ENCODE assay signal across 17 mouse cellular contexts in genomic region chr3:157884081-157884643, GRCm38 (mm10). TPM values are rescaled to one million over a fixed set of nuclear protein-coding genes. Genes with fewer than 3 reads are reported as not detected.
DNase-seq lines count a peak whose midpoint lies in the region; ATAC-seq lines count a peak whose summit lies in the region.
"Had no signal": no experiment of that assay in that cellular context is flagged by ENCODE, and none has a peak within 500 bp of the region (broad histone marks: within the 10 kb centered on the region; RNA-seq: fewer than 3 reads in every experiment).

No protein-coding gene starts in this region.

- H3K27me3 ChIP-seq in kidney, embryonic 14.5 days (ENCODE audit: control insufficient read depth, insufficient read depth, low read length): no peaks in the 10 kb centered on the region
- H3K27me3 ChIP-seq: limb, embryonic 15.5 days; neural tube, embryonic 13.5 days had no signal

- no peaks in the 10 kb centered on the region for H3K36me3 ChIP-seq in kidney, embryonic 14.5 days (ENCODE audit: control insufficient read depth, insufficient read depth, low read length)
- H3K36me3 ChIP-seq: limb, embryonic 15.5 days; neural tube, embryonic 13.5 days had no signal

- DNase-seq in frontal cortex, postnatal 36 days (ENCODE audit: low spot score in 2 of 2): peak; percentile 8 to 46
- DNase-seq in frontal cortex, postnatal 14 days (ENCODE audit: low spot score in 2 of 2): no peak
- peak; percentile 22 for DNase-seq in urinary bladder, postnatal 14 days (ENCODE audit: low spot score)
- no peak for DNase-seq in urinary bladder, postnatal 25 days (ENCODE audit: low spot score)
- DNase-seq in fibroblast of lung, adult 2 months (ENCODE audit: low read depth): peak; percentile 48
- DNase-seq in telencephalon, adult 2 months (ENCODE audit: low read depth, low spot score): peak; percentile 38
- no peak for DNase-seq in gastrocnemius, postnatal 25 days
- DNase-seq: cerebellum, adult 2 months; embryo, embryonic 11 days; heart, adult 2 months; kidney, adult 18-20 months; lung, embryonic 14.5 days had no signal

- no peak overlapping the region for H3K4me3 ChIP-seq in kidney, embryonic 14.5 days (ENCODE audit: low read length)
- H3K4me3 ChIP-seq: erythroblast, embryonic 14.5 days; heart, adult 2 months; limb, embryonic 15.5 days; neural tube, embryonic 13.5 days had no signal

- no peak overlapping the region for H3K9ac ChIP-seq in kidney, embryonic 14.5 days (ENCODE audit: low read depth, low read length)
- H3K9ac ChIP-seq: hindbrain, embryonic 14.5 days; limb, embryonic 15.5 days; lung, embryonic 14.5 days; neural tube, embryonic 13.5 days had no signal

- H3K27ac ChIP-seq in kidney, embryonic 14.5 days (ENCODE audit: low read depth, low read length): no peak overlapping the region
- H3K27ac ChIP-seq: heart, adult 2 months; hindbrain, embryonic 14.5 days; limb, embryonic 15.5 days; neural tube, embryonic 13.5 days had no signal

- no peaks in the 10 kb centered on the region for H3K4me1 ChIP-seq in kidney, embryonic 14.5 days (ENCODE audit: control insufficient read depth, insufficient read depth, low read length)
- H3K4me1 ChIP-seq: limb, embryonic 15.5 days; neural tube, embryonic 13.5 days had no signal

- ATAC-seq in kidney, embryonic 14.5 days (ENCODE audit: low FRiP score, low TSS enrichment): no peak

- no peaks in the 10 kb centered on the region for H3K9me3 ChIP-seq in kidney, embryonic 14.5 days (ENCODE audit: control insufficient read depth, low read length)
- H3K9me3 ChIP-seq: limb, embryonic 15.5 days; neural tube, embryonic 13.5 days had no signal

- 87% methylated on average over 6 of the region's 6 CpGs for WGBS in kidney, embryonic 14.5 days

- no peak overlapping the region for H3K4me2 ChIP-seq in kidney, embryonic 14.5 days (replicated peaks; ENCODE audit: low read depth, low read length)
- H3K4me2 ChIP-seq: hindbrain, embryonic 14.5 days; limb, embryonic 15.5 days; lung, embryonic 14.5 days; neural tube, embryonic 13.5 days had no signal

RNA-seq across cellular contexts. Expression of gene Cth, which starts 40.7 kb away (rescaled TPM):
- polyA plus RNA-seq in kidney, embryonic 14.5 days (2014; fragmentation: Nextera tagmentation; extraction: Ambion mirVana): 32.6 and 33.8 TPM in 2 replicates
- total RNA-seq in gastrocnemius, postnatal 25 days (2021): 1 to 10 TPM; 2.7 to 3.1 TPM
- polyA plus RNA-seq: erythroblast, embryonic 14.5 days had no signal

Comparison
In these comparisons a context has a peak if more than half of its experiments do, and no peak if none do; other contexts are left out.
1. DNase-seq: peak in frontal cortex, postnatal 36 days (2 of 2), urinary bladder, postnatal 14 days (single experiment), fibroblast of lung, adult 2 months (single experiment) and telencephalon, adult 2 months (single experiment); none in frontal cortex, postnatal 14 days (0 of 2), urinary bladder, postnatal 25 days (single experiment) and gastrocnemius, postnatal 25 days (single experiment).